Mouse (Mus musculus): ENCODE data around the gene Zc3hc1. TPM values are rescaled to one million over a fixed set of nuclear protein-coding genes. Genes with fewer than 3 reads are reported as not detected.

Zc3hc1 gene
- total RNA-seq, 2 experiments from 2014 or later = 14.8 to 19.3 TPM

GRCm38 (mm10) chr6:30321002-30321401 is 69.8 kb downstream of the Zc3hc1 start:
- no peak for DNase-seq

- DNase-seq = no peak
Measured at GRCm38 (mm10) chr6:30319216-30319615, 71.6 kb downstream of the Zc3hc1 start.

Other genes starting within 250 kb of the Zc3hc1 start
- 10 to 100 TPM; 56.8 to 63.6 TPM for gene Ube2h, start 86.5 kb downstream of the Zc3hc1 start, total RNA-seq (2021)
- 10 to 100 TPM; 42.6 to 42.8 TPM for gene Klhdc10, start 10.8 kb upstream of the Zc3hc1 start, total RNA-seq (2021)
- 1 to 10 TPM; 8.5 to 8.6 TPM for gene Tmem209, start 118.8 kb upstream of the Zc3hc1 start, total RNA-seq (2021)
- gene Ssmem1, start 118.8 kb upstream of the Zc3hc1 start, total RNA-seq (2021) = under 1 TPM in 1 of 2 experiments, not detected in 1; 0.41 TPM
- gene Cpa2, start 150.6 kb upstream of the Zc3hc1 start, total RNA-seq (2021) = under 1 TPM in 1 of 2 experiments, not detected in 1; 0.25 TPM
- not detected for gene Cpa4, start 177.3 kb upstream of the Zc3hc1 start, total RNA-seq (2021)
- gene Cpa5, start 220.0 kb upstream of the Zc3hc1 start, total RNA-seq (2021) = not detected
- not detected for gene Cpa1, start 248.2 kb upstream of the Zc3hc1 start, total RNA-seq (2021)